Mouse (Mus musculus): ENCODE measurements around the gene St6galnac3.

Gene St6galnac3

GRCm38 (mm10) chr3:153594531-153594930 is 130.4 kb downstream of the St6galnac3 start:
- no peak for DNase-seq (ENCODE audit: extremely low read depth, low read depth, low spot score)

GRCm38 (mm10) chr3:153593978-153594377 is 131.0 kb downstream of the St6galnac3 start:
- no peak for DNase-seq (ENCODE audit: extremely low read depth, low read depth, low spot score)

- no peak for DNase-seq (ENCODE audit: extremely low read depth, low read depth, low spot score)
Observed at GRCm38 (mm10) chr3:153593103-153593502, 131.9 kb downstream of the St6galnac3 start.

- DNase-seq (ENCODE audit: extremely low read depth, low read depth, low spot score): no peak
Observed at GRCm38 (mm10) chr3:153587594-153587993, 137.4 kb downstream of the St6galnac3 start.

- no peak for DNase-seq (ENCODE audit: extremely low read depth, low read depth, low spot score)
Observed at GRCm38 (mm10) chr3:153584836-153585235, 140.1 kb downstream of the St6galnac3 start.

- no peak for DNase-seq (ENCODE audit: extremely low read depth, low read depth, low spot score)
Observed at GRCm38 (mm10) chr3:153582065-153582464, 142.9 kb downstream of the St6galnac3 start.

GRCm38 (mm10) chr3:153580625-153581024 is 144.3 kb downstream of the St6galnac3 start:
- no peak for DNase-seq (ENCODE audit: extremely low read depth, low read depth, low spot score)

- no peak for DNase-seq (ENCODE audit: extremely low read depth, low read depth, low spot score)
Observed at GRCm38 (mm10) chr3:153580136-153580535, 144.8 kb downstream of the St6galnac3 start.

- DNase-seq (ENCODE audit: extremely low read depth, low read depth, low spot score): no peak
Observed at GRCm38 (mm10) chr3:153577286-153577685, 147.7 kb downstream of the St6galnac3 start.

- no peak for DNase-seq (ENCODE audit: extremely low read depth, low read depth, low spot score)
Observed at GRCm38 (mm10) chr3:153571152-153571551, 153.8 kb downstream of the St6galnac3 start.

- no peak for DNase-seq (ENCODE audit: extremely low read depth, low read depth, low spot score)
Observed at GRCm38 (mm10) chr3:153568815-153569214, 156.2 kb downstream of the St6galnac3 start.

- DNase-seq (ENCODE audit: extremely low read depth, low read depth, low spot score): no peak
Observed at GRCm38 (mm10) chr3:153567913-153568312, 157.1 kb downstream of the St6galnac3 start.

- DNase-seq (ENCODE audit: extremely low read depth, low read depth, low spot score): no peak
Observed at GRCm38 (mm10) chr3:153567512-153567911, 157.5 kb downstream of the St6galnac3 start.

- no peak for DNase-seq (ENCODE audit: extremely low read depth, low read depth, low spot score)
Observed at GRCm38 (mm10) chr3:153566100-153566499, 158.9 kb downstream of the St6galnac3 start.

GRCm38 (mm10) chr3:153560897-153561296 is 164.1 kb downstream of the St6galnac3 start:
- no peak for DNase-seq (ENCODE audit: extremely low read depth, low read depth, low spot score)

GRCm38 (mm10) chr3:153559586-153559985 is 165.4 kb downstream of the St6galnac3 start:
- no peak for DNase-seq (ENCODE audit: extremely low read depth, low read depth, low spot score)

- DNase-seq (ENCODE audit: extremely low read depth, low read depth, low spot score): no peak
Observed at GRCm38 (mm10) chr3:153556621-153557020, 168.4 kb downstream of the St6galnac3 start.

- DNase-seq (ENCODE audit: extremely low read depth, low read depth, low spot score): no peak
Observed at GRCm38 (mm10) chr3:153553712-153554111, 171.3 kb downstream of the St6galnac3 start.

- no peak for DNase-seq (ENCODE audit: extremely low read depth, low read depth, low spot score)
Observed at GRCm38 (mm10) chr3:153553226-153553625, 171.7 kb downstream of the St6galnac3 start.

- DNase-seq (ENCODE audit: extremely low read depth, low read depth, low spot score): no peak
Observed at GRCm38 (mm10) chr3:153546936-153547683, 177.9 kb downstream of the St6galnac3 start.

- DNase-seq (ENCODE audit: extremely low read depth, low read depth, low spot score): no peak
Observed at GRCm38 (mm10) chr3:153539851-153540250, 185.1 kb downstream of the St6galnac3 start.

GRCm38 (mm10) chr3:153538396-153538795 is 186.6 kb downstream of the St6galnac3 start:
- no peak for DNase-seq (ENCODE audit: extremely low read depth, low read depth, low spot score)

- no peak for DNase-seq (ENCODE audit: extremely low read depth, low read depth, low spot score)
Observed at GRCm38 (mm10) chr3:153537435-153537834, 187.5 kb downstream of the St6galnac3 start.
